Mouse (Mus musculus) adrenal gland, adult 10 weeks (tissue): ENCODE measurements around the gene Ap1s2. TPM values are rescaled to one million over a fixed set of nuclear protein-coding genes. Genes with fewer than 3 reads are reported as not detected.

Experiments used
- polyA plus RNA-seq: library from polyadenylated mRNA; stranded (reverse); fragments of 350-450 nt; fragmentation: Illumina TruSeq; extraction: RNeasy Lipid Tissue Mini Kit (QIAGEN cat#74804); gene quantifications from one replicate; pipeline ENCODE4 v1.2.3, GENCODE M21; 2014; ENCODE audit warnings: low read depth, low replicate concordance

Gene Ap1s2
- 126 TPM for polyA plus RNA-seq

DNA sequence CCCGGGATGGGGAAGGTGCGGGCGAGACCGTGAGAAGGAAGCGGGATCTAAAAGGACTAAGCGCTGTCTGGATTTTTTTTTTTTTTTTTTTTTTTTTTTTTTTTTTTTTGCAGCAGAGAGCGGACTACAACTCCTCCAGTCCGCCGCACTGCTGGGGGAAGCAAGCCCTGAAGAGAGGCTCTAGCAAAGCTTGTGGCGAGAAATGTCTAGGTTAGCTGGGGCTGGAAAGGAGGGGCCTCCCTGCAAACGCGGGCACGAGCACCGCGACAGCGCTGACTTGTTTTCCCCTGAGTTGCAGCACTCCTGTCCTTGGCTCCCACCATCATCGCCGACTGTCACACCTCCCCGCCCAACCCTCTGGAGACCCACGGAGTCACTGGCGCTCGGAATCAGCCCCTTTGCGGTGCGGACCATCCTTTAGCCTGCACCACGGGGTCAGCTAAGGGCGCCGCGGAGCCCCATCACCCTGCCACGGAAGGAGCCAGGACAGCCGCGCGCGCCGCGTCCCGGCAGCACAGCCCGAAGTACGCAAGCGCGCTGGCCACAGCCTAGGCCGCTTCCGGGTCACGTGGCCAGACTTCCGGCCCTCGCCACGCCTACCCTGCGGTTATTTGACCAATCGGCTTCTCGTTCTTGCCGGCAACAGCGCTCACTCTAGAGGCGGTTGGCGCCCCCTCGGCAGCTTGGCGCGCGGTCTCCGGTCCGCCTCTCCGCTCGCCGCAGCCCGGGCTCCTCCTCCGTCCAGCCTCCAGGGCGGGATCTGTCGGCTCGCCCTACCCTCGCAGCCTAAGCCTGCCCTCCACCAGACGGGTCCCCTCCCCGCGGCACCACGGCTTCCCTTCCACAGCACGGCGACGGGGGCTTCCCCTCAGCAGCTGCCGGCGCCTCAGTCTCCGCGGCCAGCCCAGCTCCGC is at the start of gene Ap1s2:
Ap1s2 (plus strand) TSS at position 681 of the 914 bp plus-strand sequence.

DNA sequence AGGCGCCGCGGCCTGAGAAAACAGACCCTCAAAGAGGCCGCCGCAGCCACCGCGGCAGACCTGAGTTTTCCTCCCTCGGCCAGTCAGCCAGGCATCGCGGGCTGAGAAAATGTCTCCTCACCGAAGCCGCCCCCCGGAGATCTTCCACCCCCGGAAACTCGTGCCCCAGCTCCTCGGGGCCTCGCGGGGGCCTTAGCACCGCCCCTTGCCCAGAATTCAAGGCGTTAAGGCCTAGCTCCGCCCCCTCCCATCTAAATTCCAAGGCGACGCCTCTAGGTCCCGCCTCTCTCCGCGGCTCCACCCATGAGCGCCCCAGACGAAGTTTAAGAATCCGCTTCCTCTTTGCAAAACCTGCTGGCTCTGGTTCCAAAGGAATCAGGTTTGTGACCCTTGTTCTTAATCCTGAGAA is 49.7 kb downstream of the Ap1s2 start, which contains the start of gene Zrsr2:
Zrsr2 (minus strand) TSS at position 195 of the 409 bp plus-strand sequence.

Other genes starting within 250 kb of the Ap1s2 start
- gene Rnf138rt1, start 147.7 kb upstream of the Ap1s2 start, polyA plus RNA-seq, result not detected
- gene Zrsr2, start 49.6 kb downstream of the Ap1s2 start, polyA plus RNA-seq, result 59.0 TPM
- gene Car5b, start 119.0 kb downstream of the Ap1s2 start, polyA plus RNA-seq, result 38.0 TPM
- gene Siah1b, start 167.5 kb downstream of the Ap1s2 start, polyA plus RNA-seq, result 8.6 TPM
- gene Cltrn, start 179.8 kb downstream of the Ap1s2 start, polyA plus RNA-seq, result not detected
- 24.1 TPM for gene Ace2, start 230.3 kb downstream of the Ap1s2 start, polyA plus RNA-seq